Mouse (Mus musculus) neural tube, embryonic 14.5 days (tissue): ENCODE results near the gene Nicn1. TPM values are rescaled to one million over a fixed set of nuclear protein-coding genes. Genes with fewer than 3 reads are reported as not detected.

Experiments
- ATAC-seq: fragments of 200-750 bp; cut with Nextera tagmentation; 2 replicates; pipeline ENCODE4 v1.8.0; 2017; ENCODE audit warnings: low read depth, mild to moderate bottlenecking, moderate TSS enrichment, moderate library complexity
- H3K27ac ChIP-seq: fragments of 300-500 bp; sonication (generic); 2 replicates; pipeline ENCODE4 v1.5.1; 2014; ENCODE audit warnings: low read depth, mild to moderate bottlenecking, control low read depth, low read length, moderate library complexity, mixed read lengths
- H3K27me3 ChIP-seq: fragments of 300-500 bp; sonication (generic); 2 replicates; pipeline ENCODE4 v1.6.1; 2014; ENCODE audit warnings: low read length; ENCODE audit not compliant: control insufficient read depth, insufficient read depth
- H3K36me3 ChIP-seq: fragments of 300-500 bp; sonication (generic); 2 replicates; pipeline ENCODE4 v1.6.1; 2014; ENCODE audit warnings: low read length, mixed read lengths; ENCODE audit not compliant: control insufficient read depth, insufficient read depth
- H3K4me1 ChIP-seq: fragments of 300-500 bp; sonication (generic); 2 replicates; pipeline ENCODE4 v1.6.1; 2014; ENCODE audit warnings: low read length; ENCODE audit not compliant: control insufficient read depth, insufficient read depth
- H3K4me2 ChIP-seq: fragments of 300-500 bp; sonication (generic); 2 replicates; pipeline ENCODE4 v1.6.1; 2014; ENCODE audit warnings: mild to moderate bottlenecking, low read depth, low read length, control low read depth
- H3K4me3 ChIP-seq: fragments of 300-500 bp; sonication (generic); 2 replicates; pipeline ENCODE4 v1.5.1; 2014; ENCODE audit warnings: low read depth, low read length, control low read depth, mixed read lengths
- H3K9ac ChIP-seq: fragments of 300-500 bp; sonication (generic); replicated peaks from 2 replicates; pipeline ENCODE4 v1.6.1; 2014; ENCODE audit warnings: low read depth, mild to moderate bottlenecking, control low read depth, low read length, mixed read lengths
- H3K9me3 ChIP-seq: fragments of 300-500 bp; sonication (generic); 2 replicates; pipeline ENCODE4 v1.6.1; 2016; ENCODE audit warnings: low read length; ENCODE audit not compliant: control insufficient read depth
- WGBS: fragments of 180-500 bp; shearing (Covaris S2); extraction: QIAGEN DNeasy Blood & Tissue Kit; methylation state at CpG from one replicate; pipeline ENCODE4 v1.1.7; 2014; 5-methylcytosine and 5-hydroxymethylcytosine counted together
- polyA plus RNA-seq: library from polyadenylated mRNA; unstranded; fragments of >200 nt; fragmentation: Nextera tagmentation; extraction: Ambion mirVana; gene quantifications from 2 replicates; pipeline ENCODE4 v1.2.1, GENCODE M21; 2014

The Nicn1 gene
- polyA plus RNA-seq, 1 experiment from 2014 or later, result 165 TPM

- Histone ChIP-seq H3K4me1 (peaks cover 3% of the 10 kb centered on the region; the same call in 1 of the 2 replicates), H3K9ac (no peak within 1 kb of the TSS), H3K4me2 (peak within 1 kb of the TSS; percentile 30), H3K27ac (no peak within 1 kb of the TSS), H3K9me3 (no peaks in the 10 kb centered on the region), H3K27me3 (no peaks in the 10 kb centered on the region), H3K4me3 (peak within 1 kb of the TSS; percentile 20; the same call in 1 of the 2 replicates), H3K36me3 (peaks cover 32% of the 10 kb centered on the region)
- WGBS, result 20% methylated on average over 18 of the region's 18 CpGs
- ATAC-seq, result peak; percentile 42; the same call in 1 of the 2 replicates
These were observed 6.5 kb downstream of the Nicn1 start, which contains the start of gene Amt for GRCm38 (mm10) chr9:108296453-108297355. Gene Amt (plus strand): TSS chr9:108296853.

- 82% methylated on average over 3 of the region's 3 CpGs for WGBS
- peaks cover 6% of the 10 kb centered on the region; the same call in 1 of the 2 replicates for H3K4me1 ChIP-seq
- no peak overlapping the region for H3K4me3 ChIP-seq
- no peaks in the 10 kb centered on the region for H3K27me3 ChIP-seq
- ATAC-seq, result no peak
- H3K9ac ChIP-seq, result no peak overlapping the region
- H3K9me3 ChIP-seq, result no peaks in the 10 kb centered on the region
- no peak overlapping the region for H3K27ac ChIP-seq
- H3K36me3 ChIP-seq, result peaks cover 21% of the 10 kb centered on the region
- no peak overlapping the region for H3K4me2 ChIP-seq
These were observed 11.6 kb downstream of the Nicn1 start for GRCm38 (mm10) chr9:108301853-108302252.

- no peak for ATAC-seq
- no peak overlapping the region for H3K27ac ChIP-seq
These were observed 14.5 kb downstream of the Nicn1 start for GRCm38 (mm10) chr9:108304716-108305115.

GRCm38 (mm10) chr9:108305170-108305569 lies 14.9 kb downstream of the Nicn1 start:
- Histone ChIP-seq H3K36me3 (peaks cover 21% of the 10 kb centered on the region), H3K27me3 (no peaks in the 10 kb centered on the region), H3K9me3 (no peaks in the 10 kb centered on the region), H3K9ac (peak overlapping the region; percentile 62), H3K4me2 (peak overlapping the region; percentile 73), H3K4me3 (peak overlapping the region; percentile 90), H3K4me1 (peaks cover 28% of the 10 kb centered on the region), H3K27ac (peak overlapping the region; percentile 77)
- 4% methylated on average over 1 of the region's 1 CpGs for WGBS
- ATAC-seq, result peak; percentile 0; the same call in 1 of the 2 replicates

More at GRCm38 (mm10) chr9:108304716-108305115, 14.5 kb downstream of the Nicn1 start:
- H3K36me3 ChIP-seq, result peaks cover 21% of the 10 kb centered on the region
- H3K4me3 ChIP-seq, result peak overlapping the region; percentile 90
- peak overlapping the region; percentile 73 for H3K4me2 ChIP-seq
- H3K27me3 ChIP-seq, result no peaks in the 10 kb centered on the region
- H3K9me3 ChIP-seq, result no peaks in the 10 kb centered on the region
- peak overlapping the region; percentile 62 for H3K9ac ChIP-seq
- peaks cover 28% of the 10 kb centered on the region for H3K4me1 ChIP-seq
- WGBS, result 94% methylated on average over 4 of the region's 4 CpGs

GRCm38 (mm10) chr9:108305629-108306520 lies 15.6 kb downstream of the Nicn1 start, which contains the start of the genes Rhoa and Tcta:
Gene Rhoa (plus strand): TSS chr9:108306129.
Gene Tcta (minus strand): TSS chr9:108306160.
- peak within 1 kb of the TSS; percentile 90 for H3K4me3 ChIP-seq

GRCm38 (mm10) chr9:108306571-108306980 lies 16.3 kb downstream of the Nicn1 start:
- Histone ChIP-seq H3K4me1 (peaks cover 28% of the 10 kb centered on the region), H3K9me3 (no peaks in the 10 kb centered on the region), H3K4me3 (peak overlapping the region; percentile 90)

More at GRCm38 (mm10) chr9:108305629-108306520, 15.6 kb downstream of the Nicn1 start, which contains the start of the genes Rhoa and Tcta:
- ATAC-seq, result peak; percentile 98
- under 1% methylated on average over 81 of the region's 81 CpGs for WGBS
- Histone ChIP-seq H3K27me3 (no peaks in the 10 kb centered on the region), H3K4me2 (peak within 1 kb of the TSS; percentile 73), H3K36me3 (peaks cover 21% of the 10 kb centered on the region), H3K27ac (peak within 1 kb of the TSS; percentile 98), H3K4me1 (peaks cover 28% of the 10 kb centered on the region), H3K9me3 (no peaks in the 10 kb centered on the region), H3K9ac (peak within 1 kb of the TSS; percentile 93)

GRCm38 (mm10) chr9:108307021-108307807 lies 17.0 kb downstream of the Nicn1 start:
- peak overlapping the region; percentile 90 for H3K4me3 ChIP-seq
- WGBS, result 22% methylated on average over 12 of the region's 12 CpGs
- H3K27ac ChIP-seq, result peak overlapping the region; percentile 98
- peak overlapping the region; percentile 93 for H3K9ac ChIP-seq
- H3K27me3 ChIP-seq, result no peaks in the 10 kb centered on the region
- H3K9me3 ChIP-seq, result no peaks in the 10 kb centered on the region
- peaks cover 28% of the 10 kb centered on the region for H3K4me1 ChIP-seq
- H3K4me2 ChIP-seq, result peak overlapping the region; percentile 54
- peaks cover 14% of the 10 kb centered on the region for H3K36me3 ChIP-seq
- no peak for ATAC-seq

More at GRCm38 (mm10) chr9:108306571-108306980, 16.3 kb downstream of the Nicn1 start:
- Histone ChIP-seq H3K9ac (peak overlapping the region; percentile 93), H3K27me3 (no peaks in the 10 kb centered on the region), H3K4me2 (peak overlapping the region; percentile 54), H3K27ac (peak overlapping the region; percentile 98), H3K36me3 (peaks cover 18% of the 10 kb centered on the region)
- ATAC-seq, result peak; percentile 73
- WGBS, result 2% methylated on average over 29 of the region's 51 CpGs

- Histone ChIP-seq H3K4me1 (peaks cover 28% of the 10 kb centered on the region), H3K36me3 (peaks cover 5% of the 10 kb centered on the region; the same call in 1 of the 2 replicates), H3K9me3 (no peaks in the 10 kb centered on the region), H3K9ac (no peak overlapping the region), H3K4me2 (peak overlapping the region; percentile 54), H3K27me3 (no peaks in the 10 kb centered on the region), H3K27ac (no peak overlapping the region), H3K4me3 (peak overlapping the region; percentile 90)
- no peak for ATAC-seq
- WGBS, result 63% methylated on average over 2 of the region's 2 CpGs
These were observed 17.9 kb downstream of the Nicn1 start for GRCm38 (mm10) chr9:108308141-108308540.
